Mouse (Mus musculus) urinary bladder, postnatal 25 days (tissue): ENCODE measurements around the gene Mobp.
A peak's percentile ranks its signal among the peaks of the same experiment; 100 is the strongest.

ENCODE experiments used
- DNase-seq: peaks from one replicate; pipeline ENCODE4 v3.0.0; 2022; ENCODE audit warnings: low spot score

Mobp gene

GRCm38 (mm10) chr9:120134529-120135160, 14.9 kb upstream of the Mobp start:
- no peak for DNase-seq

DNA sequence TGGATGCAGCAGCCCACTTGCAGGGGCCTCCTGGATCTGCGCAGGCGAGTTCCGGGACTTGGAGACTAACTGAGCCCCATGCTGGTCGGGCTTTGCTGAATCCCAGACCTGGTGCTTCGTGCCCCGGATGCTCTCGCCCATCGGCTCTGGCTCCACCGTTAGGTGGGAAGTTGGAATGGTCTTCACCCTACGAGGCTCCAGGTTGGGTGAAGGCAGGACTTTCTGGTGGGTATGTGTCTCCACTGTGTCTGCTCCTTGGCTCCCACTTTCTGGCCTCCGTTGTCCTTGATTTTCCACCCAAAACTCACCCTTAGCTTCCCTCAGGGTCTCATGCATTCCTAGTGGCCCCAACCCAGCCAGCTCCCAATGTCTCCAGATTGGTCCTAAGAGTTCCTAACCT, 14.1 kb upstream of the Mobp start:
- no peak for DNase-seq

DNA sequence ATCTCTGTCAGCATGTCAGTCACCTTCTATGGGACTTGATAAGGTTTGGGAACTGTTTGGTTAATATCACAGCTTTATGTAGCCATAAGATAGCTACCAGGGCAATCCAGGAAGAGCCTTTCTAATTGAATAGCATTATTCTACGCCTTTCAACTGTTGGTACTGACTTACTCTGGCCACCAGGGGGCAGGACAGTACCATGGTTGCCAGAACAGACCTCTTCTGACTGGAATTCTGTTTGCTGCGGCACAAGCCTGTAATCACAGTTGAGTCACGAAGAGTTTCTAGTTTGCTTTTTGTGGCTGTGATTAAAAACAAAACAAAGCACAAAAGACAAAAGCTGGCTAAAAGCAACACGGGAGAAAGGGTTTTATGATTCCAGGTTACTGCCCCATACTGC, 8.9 kb upstream of the Mobp start:
- DNase-seq = peak; percentile 82

- no peak for DNase-seq
Observed at GRCm38 (mm10) chr9:120144474-120144873, 5.0 kb upstream of the Mobp start.

DNA sequence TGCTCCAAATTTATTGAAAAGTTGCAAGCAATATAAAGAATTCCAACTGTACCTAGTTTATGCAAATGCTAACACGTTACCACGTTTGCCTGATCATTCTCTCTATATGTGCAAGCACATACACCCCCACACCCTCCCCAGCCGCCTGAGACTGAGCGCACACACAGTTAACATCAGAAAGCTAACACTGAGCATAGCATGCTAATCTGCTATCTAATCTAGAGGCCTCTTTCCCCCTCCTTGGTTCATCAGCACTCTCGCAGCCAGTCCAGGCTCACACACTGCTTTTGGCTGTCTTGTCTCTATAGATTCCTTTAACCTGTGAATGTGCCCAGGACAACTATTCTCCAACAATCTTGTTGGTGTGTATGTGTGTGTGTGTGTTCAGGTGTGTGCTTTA, 1.6 kb downstream of the Mobp start:
- DNase-seq = no peak

DNA sequence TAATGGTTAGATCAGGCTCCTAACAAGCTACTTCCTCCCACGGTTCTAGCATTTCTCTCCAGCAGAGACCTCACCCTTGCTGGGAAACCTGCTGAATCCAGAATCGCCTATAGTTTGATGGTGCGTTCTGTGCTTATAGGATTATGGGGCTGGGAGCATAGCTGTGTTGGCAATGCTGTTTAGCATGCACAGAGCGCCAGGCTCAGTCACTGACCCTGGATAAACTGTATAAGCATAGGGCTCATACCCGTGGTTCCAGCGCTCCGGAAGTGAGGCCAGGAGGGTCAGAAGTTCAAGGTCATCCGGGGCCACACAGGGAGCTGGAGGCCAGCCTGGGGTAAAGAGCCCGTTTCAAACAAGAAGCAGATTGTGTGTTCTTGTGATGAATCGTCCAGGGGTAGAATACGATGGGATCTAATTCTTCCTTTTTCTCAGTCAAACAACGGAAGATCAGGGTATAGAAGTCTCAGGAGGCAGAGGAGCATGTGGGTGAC, 2.4 kb downstream of the Mobp start:
- no peak for DNase-seq

DNA sequence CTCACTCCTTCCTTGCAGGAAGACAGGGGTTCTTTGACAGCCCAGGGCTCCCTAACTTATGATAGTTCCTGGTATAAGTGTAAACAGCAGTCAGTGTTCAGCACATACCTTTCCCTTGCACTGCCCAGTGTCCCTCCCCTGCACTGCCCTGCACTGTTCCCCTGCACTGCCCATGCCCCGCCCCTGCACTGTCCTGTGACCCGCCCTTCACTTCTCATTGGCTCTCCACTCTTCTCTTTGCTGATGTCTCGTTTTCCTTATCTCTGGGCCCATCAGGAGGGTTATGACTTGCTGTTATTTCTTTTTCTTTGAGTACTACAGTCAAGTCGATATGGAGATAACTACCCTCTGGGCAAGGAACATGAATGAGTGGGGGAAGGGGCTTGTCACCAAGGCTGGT, 8.5 kb downstream of the Mobp start:
- DNase-seq = no peak

DNA sequence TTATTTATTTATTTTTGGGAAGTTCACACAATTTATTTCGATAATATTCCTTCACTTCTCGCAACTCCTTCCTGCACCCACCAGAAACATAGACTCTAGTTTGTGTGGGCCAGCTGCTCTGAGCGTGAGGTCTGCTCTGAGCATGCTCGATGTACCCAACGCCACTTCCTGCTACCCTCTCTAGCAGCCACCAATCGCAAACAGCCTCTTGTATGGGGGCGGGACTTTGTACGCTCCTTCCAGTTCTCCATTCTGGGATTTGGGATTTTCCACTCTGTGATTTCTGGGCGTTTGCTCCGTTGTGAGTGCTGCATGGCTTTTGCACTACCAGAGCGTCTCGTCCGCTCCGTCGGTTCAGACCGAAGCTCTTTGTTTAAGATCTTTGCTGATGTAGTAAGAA, 14.4 kb downstream of the Mobp start:
- DNase-seq = no peak

GRCm38 (mm10) chr9:120167826-120168225, 18.3 kb downstream of the Mobp start:
- DNase-seq = no peak

GRCm38 (mm10) chr9:120171295-120171694, 21.8 kb downstream of the Mobp start:
- DNase-seq = peak; percentile 67

GRCm38 (mm10) chr9:120174436-120175137, 25.1 kb downstream of the Mobp start:
- no peak for DNase-seq

DNA sequence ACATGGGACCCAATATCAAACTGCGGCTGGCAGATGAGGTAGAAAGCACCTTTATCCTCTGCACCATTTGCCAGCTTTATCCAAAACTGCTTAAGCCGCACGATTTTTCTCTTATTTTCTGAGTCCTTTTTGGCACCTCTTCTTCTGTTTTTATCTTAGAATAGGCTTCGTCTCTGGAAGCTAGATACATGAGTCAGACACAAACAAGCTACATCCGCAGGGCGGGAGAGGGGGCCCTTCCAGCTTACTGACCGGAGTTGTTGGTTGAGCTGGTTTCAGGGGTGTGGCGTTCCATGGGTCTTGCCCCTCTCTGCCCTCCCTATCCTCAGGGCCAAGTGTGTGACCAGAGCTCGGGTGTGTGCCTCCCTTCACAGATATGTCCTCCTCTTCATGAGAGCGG, 29.3 kb downstream of the Mobp start:
- no peak for DNase-seq

GRCm38 (mm10) chr9:120184499-120184898, 35.0 kb downstream of the Mobp start:
- peak; percentile 38 for DNase-seq

DNA sequence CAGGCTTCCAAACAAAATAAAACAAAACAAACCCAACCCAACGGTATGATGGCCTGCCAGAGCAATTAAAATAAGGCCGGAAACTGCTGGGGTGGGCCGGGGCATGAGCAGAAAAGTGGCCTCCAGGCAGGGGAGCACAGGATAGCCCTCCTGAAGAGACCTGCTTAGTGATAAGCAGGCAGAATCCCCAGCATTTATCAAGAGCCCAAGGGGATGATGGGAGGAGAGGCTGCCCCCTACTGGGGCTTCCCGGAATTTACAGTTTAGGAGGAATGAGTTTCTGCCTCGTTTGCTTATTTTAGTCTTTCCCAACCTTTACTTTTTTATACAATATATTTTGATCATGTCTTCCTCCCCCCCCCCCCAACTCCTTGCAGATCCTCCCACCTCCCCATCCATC, 37.3 kb downstream of the Mobp start:
- no peak for DNase-seq

GRCm38 (mm10) chr9:120190891-120191290, 41.4 kb downstream of the Mobp start:
- DNase-seq = no peak

DNA sequence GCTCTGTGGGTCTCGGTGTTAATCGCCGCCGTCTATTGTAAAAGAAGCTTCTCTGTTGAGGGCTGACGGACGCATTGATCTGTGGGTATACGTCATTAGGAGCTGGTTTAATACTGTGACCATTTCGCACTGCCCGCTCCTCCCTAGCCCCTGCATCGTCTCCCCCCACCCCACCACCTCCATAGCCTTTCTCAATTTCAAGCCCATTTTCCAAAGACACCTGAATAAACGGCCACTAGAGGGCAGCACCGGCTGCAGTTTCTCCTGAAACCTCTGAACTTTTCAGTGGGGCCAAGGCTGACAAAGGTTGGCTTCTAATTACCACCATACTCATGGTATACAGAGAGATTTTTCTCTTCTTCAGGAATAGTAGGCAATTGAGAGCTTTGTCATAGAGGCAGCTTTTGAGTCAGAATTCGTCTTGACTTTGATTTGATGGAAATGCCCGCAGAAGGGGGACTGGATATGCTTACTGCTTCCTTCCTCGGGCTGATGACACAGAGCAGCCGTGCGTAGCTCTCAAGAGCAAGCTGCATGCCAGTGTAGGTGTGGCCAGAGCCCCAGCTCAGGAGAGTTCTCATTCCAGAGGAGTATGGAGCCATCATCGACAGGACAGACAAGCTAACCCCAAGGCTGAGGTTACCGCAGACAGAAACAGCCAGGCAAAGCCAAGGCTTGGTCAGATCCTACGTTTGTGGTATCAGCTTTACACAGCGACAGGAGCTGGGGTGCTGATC, 42.0 kb downstream of the Mobp start:
- DNase-seq = peak; percentile 81

- DNase-seq = no peak
Observed at GRCm38 (mm10) chr9:120192742-120193141, 43.2 kb downstream of the Mobp start.

GRCm38 (mm10) chr9:120200873-120201272, 51.4 kb downstream of the Mobp start:
- DNase-seq = no peak

- DNase-seq = no peak
Observed at GRCm38 (mm10) chr9:120201743-120202142, 52.2 kb downstream of the Mobp start.

- no peak for DNase-seq
Observed at GRCm38 (mm10) chr9:120202683-120203082, 53.2 kb downstream of the Mobp start.

GRCm38 (mm10) chr9:120203936-120204335, 54.4 kb downstream of the Mobp start:
- no peak for DNase-seq

- no peak for DNase-seq
Observed at GRCm38 (mm10) chr9:120206897-120207296, 57.4 kb downstream of the Mobp start.

DNA sequence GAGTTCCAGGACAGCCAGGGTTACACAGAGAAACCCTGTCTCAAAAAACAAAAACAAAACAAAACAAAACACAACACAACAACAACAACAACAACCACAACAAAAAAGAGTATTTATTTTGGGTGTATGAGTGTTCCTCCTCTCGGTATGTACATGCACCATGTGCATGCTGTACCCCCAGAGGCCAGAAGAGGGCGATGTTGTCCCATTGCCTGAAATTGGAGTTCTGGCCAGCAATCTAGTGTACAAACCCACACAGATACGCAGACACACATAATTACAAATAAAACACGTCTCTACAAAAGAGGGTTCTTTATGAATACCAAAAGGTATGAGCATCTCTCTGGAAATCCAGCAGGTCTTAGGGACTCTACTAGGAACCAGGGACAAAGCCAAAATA, 60.6 kb downstream of the Mobp start:
- DNase-seq = no peak
